Mouse (Mus musculus): ENCODE measurements around the gene Nfxl1. TPM values are rescaled to one million over a fixed set of nuclear protein-coding genes. Genes with fewer than 3 reads are reported as not detected.

The Nfxl1 gene
- polyA plus RNA-seq, 1 experiment = 3.6 TPM

DNA sequence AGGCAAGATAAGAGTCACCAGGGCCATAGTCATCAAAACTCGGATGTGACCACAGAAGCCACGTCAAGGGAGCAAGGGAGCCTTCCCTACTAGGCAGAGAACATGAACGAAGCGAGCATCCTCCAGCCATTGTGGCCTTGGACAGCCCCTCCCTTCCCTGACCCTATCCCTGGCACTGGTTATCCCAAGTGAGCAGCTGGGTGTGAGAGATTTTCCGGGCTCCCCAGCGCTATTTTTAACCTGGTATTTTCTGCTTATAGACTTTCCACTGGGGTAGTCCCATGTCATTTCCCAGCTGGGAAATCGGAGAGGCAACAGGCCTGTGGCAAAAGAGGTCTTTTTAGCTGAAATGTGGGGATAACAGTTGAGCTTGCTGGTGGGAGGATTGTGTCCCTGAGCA, 65.6 kb downstream of the Nfxl1 start:
- no peaks in the 10 kb centered on the region for H3K4me1 ChIP-seq (ENCODE audit: control insufficient read depth, insufficient read depth, insufficient read length)
- no peaks in the 10 kb centered on the region for H3K27me3 ChIP-seq (ENCODE audit: control insufficient read depth, insufficient read depth, low read length)
- TF ChIP-seq POLR2A (IDR thresholded peaks at IDR 0.05; ENCODE audit: low read depth, low read length) = no peak
- no peak for DNase-seq (ENCODE audit: low read depth in 1 of 2, low spot score in 2 of 2)
- 74% methylated on average over 7 of the region's 7 CpGs for WGBS
- no peak overlapping the region for H3K4me3 ChIP-seq (ENCODE audit: extremely low read depth, insufficient read depth, insufficient read length)
- no peaks in the 10 kb centered on the region for H3K36me3 ChIP-seq (ENCODE audit: control insufficient read depth, insufficient read depth, low read length)
- no peak overlapping the region for H3K27ac ChIP-seq (ENCODE audit: insufficient read depth, low read length)

GRCm38 (mm10) chr5:72491232-72491631, 68.3 kb downstream of the Nfxl1 start:
- H3K36me3 ChIP-seq (ENCODE audit: control insufficient read depth, insufficient read depth, low read length) = no peaks in the 10 kb centered on the region
- no peak overlapping the region for H3K4me3 ChIP-seq (ENCODE audit: extremely low read depth, insufficient read depth, insufficient read length)
- H3K4me1 ChIP-seq (ENCODE audit: control insufficient read depth, insufficient read depth, insufficient read length) = no peaks in the 10 kb centered on the region
- no peak for TF ChIP-seq CTCF (IDR thresholded peaks at IDR 0.05; ENCODE audit: extremely low read depth, insufficient read depth, insufficient read length, insufficient replicate concordance)
- TF ChIP-seq POLR2A (IDR thresholded peaks at IDR 0.05; ENCODE audit: low read depth, low read length) = no peak
- no peak for DNase-seq (ENCODE audit: low read depth in 1 of 2, low spot score in 2 of 2)
- 19% methylated on average over 2 of the region's 2 CpGs for WGBS
- H3K27ac ChIP-seq (ENCODE audit: insufficient read depth, low read length) = no peak overlapping the region
- no peaks in the 10 kb centered on the region for H3K27me3 ChIP-seq (ENCODE audit: control insufficient read depth, insufficient read depth, low read length)

DNA sequence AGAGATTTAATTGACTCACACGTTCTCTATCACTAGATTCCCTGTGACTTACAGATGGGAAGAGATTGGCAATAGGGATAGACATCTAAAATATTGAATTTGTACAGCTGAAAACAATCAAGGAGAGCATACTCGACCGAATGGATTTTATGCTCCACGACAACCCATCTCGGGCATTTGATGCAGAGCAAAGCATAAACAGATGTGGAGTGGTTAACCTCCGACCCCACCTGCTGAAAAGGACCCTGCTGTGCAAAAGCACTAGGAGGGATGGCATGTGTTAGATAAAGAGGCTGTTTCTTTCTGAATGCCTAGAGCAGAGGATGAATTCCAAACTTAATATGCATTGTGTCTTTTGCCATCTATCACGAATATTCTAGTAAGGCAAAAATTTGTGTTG, 79.0 kb downstream of the Nfxl1 start:
- Histone ChIP-seq H3K4me3 (ENCODE audit: extremely low read depth, insufficient read depth, insufficient read length) (no peak overlapping the region), H3K27me3 (ENCODE audit: control insufficient read depth, insufficient read depth, low read length) (no peaks in the 10 kb centered on the region), H3K27ac (ENCODE audit: insufficient read depth, low read length) (no peak overlapping the region), H3K36me3 (ENCODE audit: control insufficient read depth, insufficient read depth, low read length) (no peaks in the 10 kb centered on the region), H3K4me1 (ENCODE audit: control insufficient read depth, insufficient read depth, insufficient read length) (no peaks in the 10 kb centered on the region)
- 69% methylated on average over 7 of the region's 7 CpGs for WGBS
- DNase-seq (ENCODE audit: low read depth in 1 of 2, low spot score in 2 of 2) = no peak
- TF ChIP-seq CTCF (IDR thresholded peaks at IDR 0.05; ENCODE audit: extremely low read depth, insufficient read depth, insufficient read length, insufficient replicate concordance) = no peak
- no peak for TF ChIP-seq POLR2A (IDR thresholded peaks at IDR 0.05; ENCODE audit: low read depth, low read length)

DNA sequence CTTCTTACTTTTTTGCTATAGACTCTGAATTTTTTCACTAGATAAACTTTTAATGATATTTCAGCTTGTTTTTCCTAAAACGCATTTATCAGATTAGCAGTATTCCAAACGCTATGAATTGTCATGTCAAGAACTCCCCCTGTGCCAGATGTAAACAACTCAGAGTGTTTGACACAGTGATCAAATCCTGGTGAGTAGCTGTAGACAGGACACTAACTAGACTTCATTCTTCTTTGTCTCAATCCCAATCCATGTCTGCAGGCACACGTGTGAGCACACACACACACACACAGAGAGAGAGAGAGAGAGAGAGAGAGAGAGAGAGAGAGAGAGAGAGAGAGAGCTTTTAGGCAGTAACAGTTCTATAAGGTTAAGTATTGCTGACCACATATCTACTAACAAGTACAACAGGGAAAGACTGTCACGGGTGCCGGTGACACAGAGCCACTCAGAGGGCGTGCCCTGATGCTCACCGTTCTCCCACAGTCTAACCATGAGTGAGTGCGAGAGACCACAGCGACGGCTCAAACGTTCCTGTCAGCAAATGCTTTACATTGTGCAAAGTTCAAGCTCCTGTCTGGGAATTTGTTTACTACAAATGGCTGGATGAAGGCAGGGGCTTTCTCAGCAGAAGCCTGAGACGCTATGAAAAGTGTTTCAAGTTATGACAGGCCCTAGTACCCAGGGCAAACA, 87.0 kb downstream of the Nfxl1 start:
- TF ChIP-seq CTCF (IDR thresholded peaks at IDR 0.05; ENCODE audit: extremely low read depth, insufficient read depth, insufficient read length, insufficient replicate concordance) = no peak
- TF ChIP-seq POLR2A (IDR thresholded peaks at IDR 0.05; ENCODE audit: low read depth, low read length) = no peak
- H3K4me3 ChIP-seq (ENCODE audit: extremely low read depth, insufficient read depth, insufficient read length) = no peak overlapping the region
- no peaks in the 10 kb centered on the region for H3K36me3 ChIP-seq (ENCODE audit: control insufficient read depth, insufficient read depth, low read length)
- H3K27me3 ChIP-seq (ENCODE audit: control insufficient read depth, insufficient read depth, low read length) = no peaks in the 10 kb centered on the region
- H3K27ac ChIP-seq (ENCODE audit: insufficient read depth, low read length) = no peak overlapping the region
- H3K4me1 ChIP-seq (ENCODE audit: control insufficient read depth, insufficient read depth, insufficient read length) = no peaks in the 10 kb centered on the region
- 78% methylated on average over 12 of the region's 12 CpGs for WGBS
- DNase-seq (ENCODE audit: low read depth in 1 of 2, low spot score in 2 of 2) = no peak

DNA sequence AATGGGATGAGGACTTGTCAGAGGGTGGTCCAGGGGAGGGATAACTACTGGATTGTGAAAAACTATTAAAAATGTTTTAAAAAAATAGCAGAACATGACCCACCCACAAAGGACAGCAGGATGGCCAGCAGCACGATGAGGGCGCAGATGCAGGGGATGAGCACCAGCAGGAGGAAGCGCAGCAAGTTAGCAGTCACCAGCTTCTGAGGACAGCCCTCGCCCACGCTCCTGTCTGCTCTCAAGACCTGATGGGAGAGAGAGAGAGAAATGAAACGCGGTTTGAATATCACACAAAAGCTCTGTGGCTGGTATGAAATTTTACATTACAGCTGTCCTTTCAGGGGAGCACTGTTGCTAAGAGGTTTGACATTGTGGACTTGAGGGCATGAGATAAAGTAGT, 87.7 kb downstream of the Nfxl1 start:
- Histone ChIP-seq H3K4me1 (ENCODE audit: control insufficient read depth, insufficient read depth, insufficient read length) (no peaks in the 10 kb centered on the region), H3K27me3 (ENCODE audit: control insufficient read depth, insufficient read depth, low read length) (no peaks in the 10 kb centered on the region), H3K27ac (ENCODE audit: insufficient read depth, low read length) (no peak overlapping the region), H3K4me3 (ENCODE audit: extremely low read depth, insufficient read depth, insufficient read length) (no peak overlapping the region), H3K36me3 (ENCODE audit: control insufficient read depth, insufficient read depth, low read length) (no peaks in the 10 kb centered on the region)
- WGBS = 79% methylated on average over 7 of the region's 7 CpGs
- DNase-seq (ENCODE audit: low read depth in 1 of 2, low spot score in 2 of 2) = no peak
- no peak for TF ChIP-seq POLR2A (IDR thresholded peaks at IDR 0.05; ENCODE audit: low read depth, low read length)
- no peak for TF ChIP-seq CTCF (IDR thresholded peaks at IDR 0.05; ENCODE audit: extremely low read depth, insufficient read depth, insufficient read length, insufficient replicate concordance)

DNA sequence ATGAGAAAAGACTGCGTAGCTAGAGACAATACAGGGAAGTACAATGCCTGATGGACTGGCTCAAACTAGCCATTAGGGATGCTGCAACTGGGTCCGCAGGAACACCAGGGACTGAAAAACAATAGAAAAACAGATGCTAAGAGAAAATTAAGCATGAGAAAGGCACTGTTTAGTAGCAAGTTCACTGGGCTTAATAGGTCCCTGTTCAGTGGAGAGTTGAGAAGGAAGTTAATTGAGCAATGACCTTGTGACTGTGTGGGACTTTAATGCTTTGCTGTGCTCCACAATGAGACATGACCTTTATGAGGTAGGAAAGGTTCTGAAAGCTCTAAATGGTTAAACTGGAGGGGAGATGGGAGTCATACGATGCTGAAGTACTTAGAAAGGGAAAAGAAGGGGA, 94.6 kb downstream of the Nfxl1 start:
- DNase-seq (ENCODE audit: low read depth in 1 of 2, low spot score in 2 of 2) = no peak
- WGBS = 84% methylated on average over 3 of the region's 3 CpGs
- no peak for TF ChIP-seq POLR2A (IDR thresholded peaks at IDR 0.05; ENCODE audit: low read depth, low read length)
- TF ChIP-seq CTCF (IDR thresholded peaks at IDR 0.05; ENCODE audit: extremely low read depth, insufficient read depth, insufficient read length, insufficient replicate concordance) = no peak

More for the DNA sequence above, 94.6 kb downstream of the Nfxl1 start:
- Histone ChIP-seq H3K36me3 (ENCODE audit: control insufficient read depth, insufficient read depth, low read length) (no peaks in the 10 kb centered on the region), H3K4me1 (ENCODE audit: control insufficient read depth, insufficient read depth, insufficient read length) (no peaks in the 10 kb centered on the region), H3K27me3 (ENCODE audit: control insufficient read depth, insufficient read depth, low read length) (no peaks in the 10 kb centered on the region), H3K4me3 (ENCODE audit: extremely low read depth, insufficient read depth, insufficient read length) (no peak overlapping the region), H3K27ac (ENCODE audit: insufficient read depth, low read length) (no peak overlapping the region)

Other genes starting within 250 kb of the Nfxl1 start
- gene Corin, start 55.2 kb downstream of the Nfxl1 start, polyA plus RNA-seq (2012; rRNA removed) = 0.02 and 0.06 TPM in 2 replicates
- not detected in 2 replicates for gene Zar1, start 21.6 kb upstream of the Nfxl1 start, polyA plus RNA-seq (2012; rRNA removed)
- gene Gm5868, start 27.9 kb upstream of the Nfxl1 start, polyA plus RNA-seq (2012; rRNA removed) = not detected in 2 replicates
- 0.04 and 0.18 TPM in 2 replicates for gene Cnga1, start 84.6 kb upstream of the Nfxl1 start, polyA plus RNA-seq (2012; rRNA removed)
- 0.11 and 0.26 TPM in 2 replicates for gene Nipal1, start 88.1 kb upstream of the Nfxl1 start, polyA plus RNA-seq (2012; rRNA removed)
- 4.2 TPM in 2 replicates for gene Txk, start 193.1 kb upstream of the Nfxl1 start, polyA plus RNA-seq (2012; rRNA removed)